Mouse (Mus musculus) activated CD4-positive, CD25-positive, alpha-beta regulatory T cell, adult 4 months (primary cell): ENCODE data around the gene 5730522E02Rik. TPM values are rescaled to one million over a fixed set of nuclear protein-coding genes. Genes with fewer than 3 reads are reported as not detected.
A peak's percentile ranks its signal among the peaks of the same experiment; 100 is the strongest.
"Not testable (repeated sequence)": the region's sequence is repeated elsewhere in the genome, so short reads cannot be mapped to it uniquely, and the experiment has no call there.

Experiments used
- ATAC-seq: one replicate; pipeline ENCODE4 v1.8.0; 2017
- polyA plus RNA-seq, 2 experiments: library from polyadenylated mRNA; unstranded; fragments of 100-300 nt; shearing (Covaris generic); gene quantifications; one replicate each; pipeline ENCODE4 v1.2.1; 2017

The 5730522E02Rik gene
- not detected for polyA plus RNA-seq

DNA sequence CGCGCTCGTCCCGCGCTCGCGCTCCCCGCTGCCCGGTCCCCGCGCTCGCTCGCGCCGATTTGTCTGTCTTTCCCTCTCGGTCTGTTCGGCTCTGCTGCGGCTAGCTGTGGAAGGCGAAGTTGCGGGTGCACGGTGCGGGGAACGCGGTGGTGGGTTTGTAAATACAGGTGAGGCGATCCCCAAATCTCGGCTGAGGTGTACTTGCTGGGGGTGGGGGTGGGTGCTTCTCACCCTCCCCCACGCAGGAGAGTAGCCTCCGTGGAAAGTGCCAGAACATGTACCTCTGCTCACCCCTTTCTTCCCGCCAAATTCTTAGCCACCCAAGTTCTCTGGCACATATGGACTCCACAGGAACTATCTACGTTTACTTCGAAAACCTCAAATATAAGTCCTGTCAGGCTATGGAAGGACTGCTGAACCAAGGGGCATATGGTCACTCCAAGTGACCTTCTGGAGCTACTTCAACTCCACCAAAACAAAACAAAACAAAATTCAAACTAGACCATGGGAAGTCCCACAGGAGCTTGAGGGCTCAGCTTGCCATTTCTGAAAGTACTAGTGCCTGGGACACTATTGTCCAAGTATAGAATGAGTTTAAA lies at the start of gene 5730522E02Rik:
TSS of gene 5730522E02Rik (minus strand) at position 182 of the 599 bp plus-strand sequence.
- ATAC-seq = no peak

DNA sequence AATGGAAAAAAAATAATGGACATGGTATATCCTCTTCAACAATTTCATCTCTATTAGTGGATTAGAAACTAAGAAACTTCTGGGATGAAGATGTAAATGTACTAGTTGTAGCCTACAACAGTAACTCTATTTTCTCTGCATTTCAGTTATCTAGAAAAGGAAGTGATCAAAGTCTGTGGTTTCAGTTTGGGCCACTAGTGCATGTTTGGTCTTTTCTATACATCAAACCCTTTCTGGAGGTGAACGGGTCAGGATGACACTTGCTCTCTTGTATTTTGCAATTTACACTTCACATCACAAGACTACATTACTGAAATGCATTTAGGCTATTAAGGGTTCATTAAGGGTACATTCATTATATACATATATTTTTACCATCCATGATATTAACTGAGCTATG lies 26.0 kb upstream of the 5730522E02Rik start:
- no peak for ATAC-seq

DNA sequence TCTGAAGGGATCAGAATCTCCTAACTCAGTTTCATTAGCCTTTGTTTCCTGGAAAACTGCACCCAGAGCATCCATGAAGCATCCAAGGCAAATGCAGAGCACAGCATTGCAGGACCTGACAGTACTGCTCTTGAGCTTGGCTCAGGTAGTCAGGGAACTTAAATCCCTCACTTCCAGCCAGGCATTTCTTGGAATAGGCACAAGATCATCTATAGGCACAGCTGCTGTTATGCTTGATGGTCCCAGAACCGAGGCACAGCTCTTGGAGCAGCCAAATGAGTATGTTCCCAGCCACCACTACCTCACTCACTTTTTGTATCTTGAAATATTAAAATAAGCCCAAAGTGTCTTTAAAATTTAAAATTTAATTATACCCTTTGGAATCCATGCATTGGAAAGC lies 19.3 kb upstream of the 5730522E02Rik start:
- no peak for ATAC-seq

DNA sequence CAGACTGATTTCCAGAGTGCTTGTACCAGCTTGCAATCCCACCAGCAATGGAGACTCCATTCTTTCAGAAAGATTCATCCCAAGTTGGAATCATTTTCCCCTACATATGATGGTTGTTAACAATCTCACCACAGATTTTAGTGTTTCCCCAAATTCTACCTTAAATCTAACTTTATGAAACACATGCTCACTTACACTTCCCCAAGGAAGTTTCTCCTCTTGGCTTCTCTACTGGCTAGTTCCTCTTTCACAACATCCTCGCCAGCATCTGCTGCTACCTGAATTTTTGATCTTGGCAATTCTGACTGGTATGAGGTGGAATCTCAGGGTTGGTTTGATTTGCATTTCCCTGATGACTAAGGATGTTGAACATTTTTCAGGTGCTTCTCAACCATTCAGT lies 3.1 kb upstream of the 5730522E02Rik start:
- not testable (repeated sequence) for ATAC-seq

DNA sequence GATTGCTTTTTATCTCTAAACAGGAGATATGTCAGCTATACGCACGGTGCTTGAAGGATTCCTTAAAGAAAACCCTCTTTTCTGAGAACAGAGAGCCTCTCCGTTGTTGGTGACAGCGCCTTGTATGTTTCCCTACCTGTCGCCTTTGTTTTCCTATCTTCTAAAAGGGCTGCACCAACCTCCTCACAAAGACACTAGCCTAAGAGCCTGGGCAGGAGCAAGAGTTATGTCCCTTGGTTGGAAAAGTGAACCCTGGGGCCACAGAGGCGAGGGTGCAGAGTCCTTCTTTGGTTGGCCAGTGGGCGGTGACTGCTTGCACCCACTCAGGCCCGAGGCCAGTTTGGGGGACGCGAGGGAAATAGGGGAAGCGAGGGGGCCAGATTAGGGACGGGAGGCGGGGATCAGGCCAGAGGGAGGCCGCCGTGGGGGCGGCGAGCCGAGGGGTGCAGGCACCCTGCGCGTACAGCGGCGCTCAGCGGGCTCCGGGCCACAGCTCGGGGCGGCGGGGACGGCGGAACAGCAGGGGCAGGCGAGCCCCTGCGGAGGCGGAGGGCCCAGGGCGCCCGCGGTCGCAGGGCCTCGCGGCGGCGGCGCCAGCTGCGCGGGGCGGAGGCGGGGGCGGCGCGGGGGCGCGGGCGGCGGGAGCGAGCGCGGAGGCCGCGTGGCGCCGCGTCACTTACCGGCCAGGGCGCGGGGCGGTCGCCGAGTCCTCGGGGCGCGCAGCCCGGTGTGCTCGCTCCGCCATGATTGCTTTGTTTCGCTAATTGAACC lies 567 bp downstream of the 5730522E02Rik start:
- peak; percentile 46 for ATAC-seq

DNA sequence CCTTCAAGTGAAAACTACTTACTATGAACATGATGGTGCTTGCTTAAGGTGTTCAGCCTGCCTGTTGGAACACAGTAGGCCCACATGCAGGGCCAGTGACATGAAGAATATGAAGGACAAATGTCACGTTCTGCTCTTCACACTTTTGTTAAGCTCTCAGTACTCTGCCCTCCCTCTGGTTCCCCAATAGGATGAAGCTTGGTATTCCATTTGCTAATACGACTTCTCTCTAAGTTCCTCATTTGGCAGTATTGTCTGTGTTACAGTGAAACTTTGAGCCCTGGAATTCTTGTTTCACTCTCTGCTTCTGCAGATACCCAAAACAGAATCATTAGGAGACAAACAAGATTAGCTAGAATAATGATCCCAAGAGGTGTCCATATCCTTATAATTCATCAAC lies 7.1 kb downstream of the 5730522E02Rik start:
- no peak for ATAC-seq

DNA sequence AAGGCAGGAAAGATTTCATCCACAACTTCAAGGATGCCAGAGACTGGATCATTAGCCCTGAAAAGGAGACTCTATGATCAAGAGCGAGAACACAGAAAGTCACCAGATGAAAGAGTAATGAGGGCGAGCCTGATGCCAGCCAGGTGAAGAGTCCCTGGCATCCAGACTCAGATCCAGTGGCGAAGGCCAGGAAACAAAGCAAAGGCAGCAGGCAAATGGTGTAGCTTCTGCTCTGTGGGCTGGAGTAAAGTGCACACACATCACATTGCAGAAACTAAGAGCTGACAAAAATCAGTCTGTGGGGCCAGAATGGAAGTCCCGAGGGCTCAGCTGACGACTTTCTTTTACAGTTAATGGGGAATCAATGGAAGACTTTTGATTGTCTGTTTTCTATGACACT lies 7.7 kb downstream of the 5730522E02Rik start:
- no peak for ATAC-seq

DNA sequence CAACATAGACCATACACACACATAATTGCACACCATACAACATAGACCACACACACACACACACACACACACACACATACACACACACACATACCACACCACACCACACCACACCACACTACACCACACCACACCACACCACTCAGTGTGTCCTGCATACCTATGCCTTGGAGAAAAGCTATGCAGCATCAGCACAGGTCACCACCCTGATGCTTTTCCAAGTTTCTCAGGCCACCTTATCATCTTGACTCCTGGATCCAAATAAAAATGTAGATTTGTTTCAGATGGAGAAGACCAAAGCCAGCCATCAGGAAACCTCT lies 8.8 kb downstream of the 5730522E02Rik start:
- no peak for ATAC-seq

DNA sequence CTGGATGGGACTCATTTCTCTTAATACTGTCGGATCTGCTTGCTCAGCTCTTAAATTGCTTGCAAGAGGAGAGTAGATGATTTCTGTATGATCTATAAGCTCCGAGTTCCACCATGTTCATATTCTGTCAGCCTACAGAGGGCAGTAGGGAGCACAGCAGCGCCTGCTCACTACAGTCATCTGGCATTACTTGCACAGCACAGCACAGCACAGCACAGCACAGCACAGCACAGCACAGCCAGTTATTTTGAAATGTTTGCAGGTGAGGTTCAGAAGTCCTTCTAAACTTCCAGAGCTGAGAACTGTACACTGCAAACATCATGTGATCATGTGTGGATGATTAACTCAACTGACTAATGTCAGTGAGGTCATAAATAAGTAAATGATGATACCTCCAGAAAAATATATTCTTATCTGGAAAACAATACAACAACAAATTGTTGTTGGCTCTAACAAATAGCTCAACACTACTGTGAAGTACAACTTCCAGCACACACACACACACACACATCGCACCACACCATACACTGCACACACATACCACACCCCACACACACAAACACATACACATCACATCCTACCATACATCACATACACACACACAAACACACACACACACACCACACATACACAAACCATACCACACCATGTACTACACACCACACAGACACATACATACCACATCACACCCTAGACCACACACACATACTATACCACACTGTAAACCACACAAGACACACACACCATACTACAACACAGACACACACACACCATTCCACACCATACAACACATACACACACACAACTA lies 9.4 kb downstream of the 5730522E02Rik start:
- peak; percentile 69 for ATAC-seq

DNA sequence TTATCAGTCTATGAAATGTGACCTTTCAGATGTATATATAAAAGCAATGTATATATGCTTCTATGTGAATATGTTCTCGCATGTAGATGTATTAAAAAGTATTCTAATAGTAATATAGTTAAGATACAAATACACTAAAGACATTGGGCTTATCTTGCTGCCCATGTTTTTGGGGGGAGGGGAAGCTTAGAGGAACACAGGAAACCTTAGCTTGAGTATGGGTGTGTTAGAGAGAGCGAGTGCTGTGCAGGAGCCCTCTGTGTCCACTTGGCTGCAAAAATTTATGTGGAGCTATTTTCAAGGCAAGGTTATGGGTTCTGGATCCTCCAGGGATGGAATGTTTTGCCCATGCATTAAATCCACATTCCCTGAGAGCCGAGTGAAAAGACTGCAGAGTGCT lies 15.1 kb downstream of the 5730522E02Rik start:
- ATAC-seq = no peak

DNA sequence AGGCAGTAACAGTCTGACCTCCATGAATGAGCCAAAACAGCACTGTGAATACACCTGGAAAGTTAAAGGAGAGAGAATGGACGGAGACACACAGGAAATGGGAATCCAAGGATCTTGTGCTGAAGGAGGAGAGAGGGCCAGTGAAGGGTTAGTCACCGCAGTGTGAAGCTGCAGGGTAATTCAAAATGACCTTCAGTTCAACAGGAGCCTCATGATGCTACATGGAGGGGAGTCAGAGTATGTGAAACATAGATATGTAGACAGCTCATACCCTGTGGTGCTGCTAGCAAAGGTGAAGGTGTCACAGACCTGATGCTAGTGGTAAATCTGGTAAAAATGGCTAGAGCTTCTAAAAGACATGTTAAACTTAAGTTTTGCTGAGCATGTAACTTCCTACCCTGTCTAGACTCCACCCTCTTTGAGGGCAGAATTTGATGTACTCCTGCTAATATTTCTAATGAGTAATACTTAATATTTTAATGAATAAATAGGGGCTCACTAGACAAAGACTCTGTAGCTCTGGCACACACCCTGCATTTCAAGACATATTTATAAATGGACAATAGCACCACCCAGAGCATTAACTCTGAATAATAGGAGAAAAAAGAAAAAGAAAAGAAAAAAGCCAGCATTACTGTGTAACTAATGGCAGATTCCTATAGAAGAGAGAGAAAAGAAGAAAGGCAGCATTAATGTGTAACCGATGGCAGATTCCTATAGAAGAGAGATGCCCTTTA lies 23.2 kb downstream of the 5730522E02Rik start:
- no peak for ATAC-seq

DNA sequence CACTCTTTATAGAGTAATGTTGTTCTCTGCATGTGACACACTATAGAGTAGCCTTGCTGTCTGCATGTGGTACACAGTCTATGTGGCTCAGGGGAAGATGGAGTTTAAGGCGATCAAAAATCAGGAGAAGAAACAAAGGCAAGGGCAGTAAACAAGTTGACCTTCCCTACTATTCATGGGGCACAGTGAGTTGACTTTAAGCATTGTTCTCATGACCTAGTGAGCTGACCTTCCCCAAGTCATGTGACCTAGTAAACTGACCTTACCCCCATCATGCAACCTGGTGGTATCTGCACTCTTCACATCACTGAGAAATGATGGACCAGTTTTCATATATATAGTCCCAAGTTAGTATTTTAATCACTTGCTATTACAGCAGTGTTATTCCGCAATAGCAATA lies 40.0 kb downstream of the 5730522E02Rik start:
- no peak for ATAC-seq

DNA sequence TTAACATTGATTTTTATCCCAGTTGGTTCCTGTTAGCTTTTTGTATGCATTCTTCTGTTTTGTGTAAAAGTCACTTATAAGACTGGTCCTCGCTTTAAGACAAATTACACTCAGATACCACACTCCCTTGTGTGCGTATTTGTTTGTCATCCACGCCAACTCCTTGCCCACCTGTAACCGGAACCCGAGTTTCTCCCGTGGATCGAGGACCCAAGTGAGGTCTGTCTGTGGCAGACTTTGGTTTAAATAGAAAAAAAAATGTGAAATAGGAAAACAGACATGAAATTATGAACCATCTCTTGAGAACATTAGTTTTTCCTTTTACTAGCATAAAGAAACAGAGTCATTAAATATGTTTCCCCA lies 43.0 kb downstream of the 5730522E02Rik start:
- ATAC-seq = no peak

DNA sequence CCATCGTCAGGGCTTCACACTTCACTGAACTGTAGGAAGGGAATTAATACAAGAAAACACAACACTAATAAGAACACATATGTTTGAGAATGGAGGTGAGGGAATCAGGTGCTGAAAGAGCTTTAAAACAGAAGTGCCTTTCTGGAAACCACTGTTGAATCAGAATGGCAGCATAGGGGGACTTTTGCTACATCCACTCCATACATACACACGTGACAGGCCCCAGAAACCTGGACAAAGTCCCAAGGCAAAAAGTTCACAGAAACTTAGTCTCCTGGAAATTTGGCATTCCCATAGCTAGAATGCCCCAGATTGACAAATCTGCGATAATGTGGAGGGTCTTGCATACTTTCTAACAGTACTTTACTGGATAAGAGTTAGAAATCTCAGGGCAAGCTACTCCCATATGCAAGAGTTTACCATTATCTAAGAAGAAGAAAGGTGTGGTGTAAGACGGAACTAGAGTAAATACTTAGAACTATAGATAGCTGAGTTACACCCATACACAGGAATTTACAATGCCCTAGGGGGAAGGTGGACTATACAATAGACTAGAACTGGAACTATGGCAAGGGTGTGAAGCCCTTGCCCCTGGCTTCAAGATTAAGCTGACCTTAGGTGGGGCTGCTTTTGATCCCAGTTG lies 43.5 kb downstream of the 5730522E02Rik start:
- ATAC-seq = no peak

DNA sequence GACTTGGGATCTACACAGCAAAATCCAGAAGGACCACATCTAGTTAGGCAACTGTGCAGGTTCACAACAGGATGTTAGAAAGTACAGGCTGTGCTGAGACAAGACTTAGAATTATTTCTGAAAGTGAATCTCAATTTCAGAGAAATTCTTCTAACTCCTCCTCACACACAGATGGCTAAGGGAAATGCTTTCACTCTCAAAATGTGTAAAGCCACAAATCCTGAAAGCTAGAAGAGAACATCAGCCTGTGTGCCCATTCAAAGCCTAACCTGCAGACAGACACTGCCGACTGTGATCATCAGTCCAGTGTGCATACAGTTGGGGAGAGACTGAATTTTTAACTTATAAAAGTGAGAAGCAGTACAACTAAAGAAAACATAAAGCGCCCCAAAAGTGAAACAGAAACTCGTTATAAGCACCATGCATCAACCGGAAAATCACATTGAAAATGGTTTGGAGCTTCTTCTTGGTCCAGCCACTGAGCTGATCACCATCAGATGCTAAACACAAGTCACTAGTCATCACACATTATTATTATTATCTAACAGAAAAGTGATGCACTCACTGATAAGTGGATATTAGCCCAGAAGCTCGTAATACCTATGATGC lies 45.8 kb downstream of the 5730522E02Rik start:
- ATAC-seq = peak; percentile 71

DNA sequence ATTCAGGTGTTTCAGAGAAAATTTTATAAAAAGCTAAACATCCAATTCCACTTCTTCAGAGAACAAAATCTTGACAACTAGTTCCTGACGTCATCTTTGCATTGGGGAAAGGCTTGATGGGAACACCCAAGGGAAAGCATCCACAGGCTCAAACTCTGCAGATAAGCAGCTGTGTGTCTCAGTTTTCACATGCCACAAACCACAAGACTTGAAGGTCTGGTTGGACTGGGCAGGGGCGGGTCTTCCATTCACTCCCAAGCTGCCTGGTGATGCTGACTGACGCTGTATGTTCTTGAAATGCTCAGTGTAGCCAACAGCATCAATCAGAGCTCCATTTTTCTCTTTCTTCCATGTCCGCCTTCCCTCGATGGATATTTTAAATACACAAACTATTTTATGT lies 49.2 kb downstream of the 5730522E02Rik start:
- no peak for ATAC-seq

DNA sequence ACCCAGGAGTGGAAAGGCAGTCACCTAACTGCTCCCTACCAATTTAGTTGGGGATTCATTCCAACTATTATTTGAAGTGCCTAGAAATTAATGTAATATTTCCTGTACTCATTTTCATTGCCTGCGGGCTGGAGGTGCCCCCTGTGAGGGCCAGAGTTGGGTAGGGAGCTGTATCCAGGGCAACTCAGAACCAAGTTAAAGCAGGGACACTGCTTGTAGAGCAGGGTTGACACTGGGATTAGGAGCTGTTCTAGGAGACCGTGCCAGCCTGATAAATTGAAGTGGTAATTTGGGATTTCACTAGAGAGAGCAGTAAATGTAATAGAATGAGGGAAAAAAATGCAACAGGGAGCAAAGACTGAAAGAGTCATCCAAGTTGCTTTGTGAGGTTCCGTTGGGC lies 51.5 kb downstream of the 5730522E02Rik start:
- ATAC-seq = no peak

DNA sequence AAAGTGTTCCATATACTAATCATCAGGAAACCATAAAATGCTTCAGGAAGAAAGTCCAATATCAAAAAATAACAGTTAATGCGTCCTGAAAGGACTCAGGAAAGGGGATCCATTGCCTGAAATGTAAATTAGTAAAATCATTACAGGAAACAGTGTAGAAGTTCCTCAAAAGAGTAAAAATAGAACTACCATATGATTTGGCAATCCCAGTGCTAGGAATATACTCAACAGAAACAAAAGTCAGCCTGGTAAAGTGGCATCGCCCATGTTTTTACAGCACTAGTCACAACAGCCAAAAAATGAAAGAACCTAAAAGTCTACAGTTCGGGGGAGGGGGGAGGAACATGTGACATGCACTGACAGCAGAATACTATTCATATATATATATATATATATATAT lies 70.5 kb downstream of the 5730522E02Rik start:
- no peak for ATAC-seq

DNA sequence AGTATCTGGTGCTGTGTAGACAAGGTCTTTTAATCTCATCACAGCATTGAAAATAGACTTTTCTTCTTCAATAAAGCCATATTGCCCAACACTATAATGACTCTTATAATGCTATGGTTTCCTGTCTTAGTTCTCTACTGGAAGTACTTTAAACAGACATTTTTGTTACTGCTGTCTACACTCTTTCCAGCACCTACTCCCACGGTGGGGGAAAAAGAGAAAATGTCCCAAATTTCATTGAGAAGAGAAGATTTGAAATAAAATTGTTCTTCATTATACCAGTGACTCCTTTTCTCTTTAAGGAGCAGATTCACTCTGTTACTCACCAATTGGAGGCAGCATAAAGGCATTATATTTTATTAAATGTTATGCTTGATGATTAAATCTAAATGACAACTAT lies 72.5 kb downstream of the 5730522E02Rik start:
- no peak for ATAC-seq

DNA sequence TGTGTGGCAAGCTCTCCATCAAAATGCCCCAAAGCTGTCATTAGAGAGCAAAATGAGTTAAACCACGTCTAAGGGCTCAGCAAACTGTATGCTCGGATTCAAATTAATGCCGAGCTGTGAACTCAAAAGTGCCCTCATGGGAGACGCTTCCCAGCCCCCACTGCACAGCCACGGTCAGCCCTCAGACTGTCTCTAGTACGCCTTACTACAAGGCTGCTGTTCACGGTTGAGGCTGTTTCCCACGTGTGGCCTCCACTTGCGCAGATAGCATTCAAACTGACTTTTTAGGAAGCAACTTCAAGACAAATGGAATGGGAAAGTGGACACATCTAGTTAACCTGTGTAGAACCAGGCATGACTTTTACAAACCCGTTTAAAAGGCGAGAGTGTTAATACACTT lies 79.7 kb downstream of the 5730522E02Rik start:
- ATAC-seq = no peak

DNA sequence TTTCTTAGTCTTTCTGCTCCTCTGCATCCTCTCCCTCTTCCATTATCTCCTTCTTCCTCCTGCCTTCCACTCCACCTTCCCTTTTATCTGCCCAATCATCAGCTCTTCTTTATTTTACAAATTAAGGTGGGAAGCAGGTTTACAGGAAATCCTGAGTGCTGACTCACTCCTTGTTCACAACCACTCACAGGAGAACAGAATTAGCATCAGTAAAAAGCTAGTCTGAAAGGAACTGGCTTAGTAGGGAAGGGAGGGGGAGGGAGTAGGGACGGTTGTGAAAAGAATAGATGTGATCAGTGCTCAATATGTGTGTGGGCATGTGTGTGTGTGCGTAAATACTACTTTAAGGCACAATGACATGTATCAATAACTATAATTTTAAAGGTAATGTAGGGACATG lies 81.5 kb downstream of the 5730522E02Rik start:
- ATAC-seq = no peak

DNA sequence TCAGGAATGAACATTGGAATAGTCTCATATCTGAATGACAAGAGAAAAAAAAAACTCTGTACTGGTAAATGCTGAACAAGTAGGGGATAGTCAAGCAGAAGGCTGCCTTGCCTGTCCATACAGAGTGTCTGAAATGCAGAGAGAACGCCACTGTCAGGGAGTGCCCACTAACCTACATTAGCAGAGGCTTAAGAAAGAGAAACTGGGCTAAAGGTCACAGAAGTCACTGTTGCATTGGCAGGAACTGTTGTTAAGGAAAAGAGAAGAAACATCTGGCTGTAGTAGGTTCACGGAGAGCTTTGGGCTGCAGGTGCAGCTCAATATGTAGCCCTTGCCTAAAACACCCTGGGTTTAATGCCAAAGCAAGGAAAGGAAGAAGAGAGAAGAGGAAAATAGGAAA lies 82.2 kb downstream of the 5730522E02Rik start:
- ATAC-seq = no peak
